Mouse (Mus musculus): ENCODE data around the gene Gcm2.

Gcm2 gene

DNA sequence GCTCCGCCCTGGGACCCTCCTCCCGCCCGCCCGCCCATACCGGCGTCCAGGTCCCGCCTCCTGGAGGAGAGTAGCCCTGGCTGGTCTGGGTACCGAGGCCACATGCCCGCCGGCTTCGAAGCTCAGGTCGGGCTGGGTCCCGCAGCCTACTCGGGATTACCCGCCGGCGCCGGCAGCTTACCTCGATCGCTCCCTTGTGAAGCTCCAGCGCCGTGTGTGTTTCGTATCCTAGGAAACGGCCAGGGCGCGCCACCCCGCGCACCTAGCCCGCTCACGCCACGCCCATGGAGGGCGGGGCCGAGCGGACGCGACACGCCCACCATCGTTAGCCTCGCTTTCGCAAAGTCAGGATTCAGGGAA lies 31.4 kb downstream of the Gcm2 start, which contains the start of gene Mak:
Gene Mak (minus strand): TSS at position 286 of the 360 bp plus-strand sequence.
- DNase-seq, result peak; percentile 64

GRCm38 (mm10) chr13:41078690-41079420 lies 32.0 kb downstream of the Gcm2 start:
- DNase-seq, result no peak

GRCm38 (mm10) chr13:41077921-41078320 lies 32.9 kb downstream of the Gcm2 start:
- DNase-seq, result no peak

GRCm38 (mm10) chr13:41073819-41074218 lies 37.0 kb downstream of the Gcm2 start:
- DNase-seq, result no peak

DNA sequence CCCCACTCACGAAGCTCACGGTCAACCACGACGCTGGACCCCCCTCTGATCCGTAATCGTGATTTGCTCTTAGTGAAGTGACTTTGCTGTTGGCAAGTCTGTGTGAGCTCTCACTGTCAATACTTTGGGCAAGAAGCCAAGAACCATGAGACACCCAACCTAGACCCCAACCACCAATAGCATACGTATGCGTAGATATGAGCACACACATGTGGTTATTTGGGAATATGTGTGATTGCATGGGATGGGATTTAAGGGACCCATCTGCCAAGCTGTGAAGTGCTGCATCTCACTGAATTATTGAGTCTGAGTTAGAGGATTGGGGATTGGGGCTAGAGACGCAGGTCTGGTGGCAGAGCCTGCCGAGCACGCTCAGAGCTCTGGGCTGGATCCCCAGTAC lies 39.2 kb downstream of the Gcm2 start:
- DNase-seq, result no peak

DNA sequence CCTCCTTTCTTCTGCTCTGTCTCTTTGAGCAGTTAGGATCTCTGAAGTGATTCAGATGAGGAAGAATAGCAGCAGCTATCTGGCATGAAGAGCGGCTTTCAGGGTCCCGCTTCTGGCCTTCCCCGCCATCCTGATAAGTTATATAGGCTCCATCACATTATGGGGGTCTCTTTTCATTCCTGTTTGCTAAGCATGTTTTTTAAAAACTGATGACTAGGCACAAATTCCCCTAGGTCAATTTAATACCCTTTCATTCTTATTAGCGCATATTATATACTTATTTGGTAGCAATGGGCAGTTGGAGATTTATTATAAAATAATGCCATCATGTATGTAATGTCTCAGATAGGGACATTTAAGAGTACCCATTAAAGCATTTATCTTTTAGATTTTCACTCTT lies 43.2 kb downstream of the Gcm2 start:
- no peak for DNase-seq

- no peak for DNase-seq
Observed at GRCm38 (mm10) chr13:41051965-41052364, 58.9 kb downstream of the Gcm2 start.
